Mouse (Mus musculus): ENCODE measurements at regions not wholly inside any gene's neighbourhood (a gene's known extent, or its start where the extent isn't known, plus 50 kb on each side); places are given as distances from the start of the nearest gene placed in this dataset.
A peak's percentile ranks its signal among the peaks of the same experiment; 100 is the strongest.

DNA sequence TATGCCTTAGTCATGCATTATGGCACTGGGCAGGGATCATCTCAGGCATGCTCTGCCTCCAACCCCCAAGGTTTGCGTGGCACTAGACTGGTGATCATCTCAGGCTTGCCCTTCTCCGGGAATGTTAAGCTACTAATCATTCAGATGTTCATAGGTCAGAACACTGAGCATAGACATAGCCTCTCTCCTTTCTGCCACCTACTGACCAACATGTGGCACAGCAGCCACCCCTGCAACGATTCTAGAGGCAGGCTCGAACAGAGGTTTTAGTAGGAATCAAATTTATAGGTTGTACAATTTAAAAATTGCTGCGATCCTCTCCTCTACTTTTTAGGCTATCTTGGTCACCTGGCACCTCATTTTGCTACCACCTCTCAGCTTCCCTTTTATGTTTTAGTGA is 430.0 kb upstream of the Got2 start:
- peak; percentile 13 for DNase-seq

DNA sequence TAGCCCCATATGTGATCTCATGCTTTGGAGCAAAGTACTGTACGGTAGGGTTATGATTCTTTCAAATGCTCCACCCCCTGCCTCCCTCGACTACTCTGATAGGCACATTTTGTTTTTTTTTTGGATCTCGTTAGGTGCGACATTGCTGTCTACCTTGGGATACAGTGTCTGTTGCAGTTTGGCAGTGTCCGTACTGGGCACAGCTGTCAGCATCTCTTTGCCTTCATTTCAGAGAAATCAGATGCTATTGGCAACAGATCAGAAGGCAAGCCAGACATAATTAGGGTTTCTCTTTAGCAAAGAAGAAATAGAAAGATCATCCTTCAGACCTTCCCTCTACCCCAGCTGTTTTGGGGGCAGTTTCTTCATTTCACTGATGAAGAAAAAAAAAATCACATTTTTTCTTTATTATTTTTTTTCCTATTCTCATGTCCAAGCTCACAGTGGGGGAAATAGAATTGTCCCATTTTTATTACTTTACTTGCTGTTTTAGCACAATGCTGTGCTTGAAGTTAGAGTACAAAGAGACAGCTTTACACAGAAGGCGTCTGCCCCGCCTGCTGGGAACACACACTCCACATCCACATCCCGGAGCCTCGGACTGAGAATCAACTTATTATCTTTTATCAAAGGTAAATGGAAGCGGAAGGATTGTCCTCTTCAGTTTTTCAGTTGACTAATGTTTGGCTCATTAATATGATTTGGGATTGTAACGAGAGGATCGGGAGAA is 420.8 kb upstream of the Got2 start:
- DNase-seq, result no peak

- no peak for DNase-seq
These were observed 408.3 kb upstream of the Got2 start for GRCm38 (mm10) chr8:96296643-96297042.

- DNase-seq, result no peak
These were observed 402.4 kb upstream of the Got2 start for GRCm38 (mm10) chr8:96290740-96291139.

DNA sequence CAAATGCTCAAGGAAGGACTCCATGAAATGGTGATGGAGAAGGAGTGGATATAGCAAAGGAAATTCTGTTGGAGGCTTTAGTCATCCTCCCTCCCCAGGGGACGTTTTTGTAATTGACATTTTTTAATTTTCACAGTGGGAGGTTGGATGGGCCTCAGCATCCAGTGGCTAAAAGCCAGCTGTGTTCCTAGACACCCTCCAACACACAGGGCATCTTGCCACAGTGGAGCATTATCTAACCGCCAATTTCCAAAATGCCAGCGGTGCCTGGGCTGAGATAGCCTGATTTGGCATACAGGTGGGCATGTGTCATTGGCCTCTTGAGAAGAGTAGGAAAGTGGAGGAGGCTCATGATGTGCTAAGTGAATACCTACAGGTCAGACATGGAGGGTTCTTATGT is 401.2 kb upstream of the Got2 start:
- no peak for DNase-seq

DNA sequence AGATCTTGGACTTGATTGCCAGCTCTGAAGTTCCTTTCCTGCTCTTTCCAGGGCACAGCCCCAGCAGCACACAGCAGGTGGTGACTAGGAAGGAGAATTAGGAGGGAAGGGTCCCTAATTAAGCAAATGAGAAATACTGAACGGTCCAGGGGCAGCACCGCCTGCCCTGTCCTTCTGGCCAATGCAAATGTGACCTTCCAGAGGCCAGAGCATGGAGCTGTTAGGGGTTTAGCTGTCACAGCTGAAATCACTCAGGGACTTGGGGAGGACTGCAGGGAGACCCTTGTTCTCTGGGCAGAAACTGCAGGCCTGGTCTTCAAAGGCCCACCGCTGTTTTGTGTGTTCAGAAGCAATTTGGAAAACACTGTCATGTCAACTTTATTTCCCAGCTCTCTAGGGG is 400.2 kb upstream of the Got2 start:
- no peak for DNase-seq

DNA sequence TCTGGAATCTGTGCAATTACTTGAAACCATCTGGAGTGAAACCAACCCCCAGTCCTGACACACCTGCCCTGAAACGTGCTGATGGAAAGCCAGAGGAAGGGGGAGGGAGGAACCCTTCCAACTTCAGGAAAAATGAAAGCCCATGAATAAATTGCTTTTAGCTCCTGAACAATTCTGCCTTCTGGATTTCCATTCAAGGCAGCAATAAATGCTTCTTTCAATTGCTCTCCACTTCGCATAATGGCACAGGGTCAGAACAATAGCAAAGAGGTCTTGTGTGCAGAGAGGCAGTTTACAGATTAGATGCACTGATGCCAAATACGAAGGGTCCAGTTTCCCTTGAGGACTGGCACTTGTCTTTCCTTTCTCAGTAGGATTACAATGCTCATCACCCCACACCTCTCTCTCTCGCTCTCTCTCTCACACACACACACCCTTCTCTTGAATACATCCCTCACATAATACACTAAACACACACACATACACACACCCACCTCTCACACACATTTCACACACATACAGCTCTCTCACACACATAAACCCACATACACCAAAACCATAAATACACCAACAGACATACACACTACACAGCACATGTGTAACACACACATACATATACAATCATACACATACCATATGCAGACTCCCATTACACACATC is 389.3 kb upstream of the Got2 start:
- no peak for DNase-seq

DNA sequence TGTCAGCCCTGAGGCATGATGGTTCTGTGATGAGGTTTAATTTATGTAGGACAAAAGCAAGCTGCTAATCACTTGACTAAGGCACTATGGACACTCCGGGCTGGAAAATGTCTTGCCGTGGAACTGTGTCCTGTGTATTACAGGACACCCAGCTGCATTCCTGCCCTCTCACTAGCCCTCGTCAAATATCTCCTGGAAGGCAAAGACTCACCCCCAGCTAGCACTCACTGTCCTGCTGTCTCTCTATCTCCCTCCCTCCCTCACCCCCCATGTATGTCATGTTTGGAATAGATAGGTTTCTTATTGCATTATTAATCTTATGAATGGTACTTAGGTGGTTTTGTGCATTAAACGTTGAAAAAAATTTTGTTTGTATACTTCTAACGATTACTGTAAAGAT is 388.7 kb upstream of the Got2 start:
- DNase-seq, result no peak

- no peak for DNase-seq
These were observed 367.9 kb upstream of the Got2 start for GRCm38 (mm10) chr8:96256294-96256693.

- DNase-seq, result no peak
These were observed 367.5 kb upstream of the Got2 start for GRCm38 (mm10) chr8:96255811-96256210.

- no peak for DNase-seq
These were observed 357.7 kb upstream of the Got2 start for GRCm38 (mm10) chr8:96246017-96246416.

DNA sequence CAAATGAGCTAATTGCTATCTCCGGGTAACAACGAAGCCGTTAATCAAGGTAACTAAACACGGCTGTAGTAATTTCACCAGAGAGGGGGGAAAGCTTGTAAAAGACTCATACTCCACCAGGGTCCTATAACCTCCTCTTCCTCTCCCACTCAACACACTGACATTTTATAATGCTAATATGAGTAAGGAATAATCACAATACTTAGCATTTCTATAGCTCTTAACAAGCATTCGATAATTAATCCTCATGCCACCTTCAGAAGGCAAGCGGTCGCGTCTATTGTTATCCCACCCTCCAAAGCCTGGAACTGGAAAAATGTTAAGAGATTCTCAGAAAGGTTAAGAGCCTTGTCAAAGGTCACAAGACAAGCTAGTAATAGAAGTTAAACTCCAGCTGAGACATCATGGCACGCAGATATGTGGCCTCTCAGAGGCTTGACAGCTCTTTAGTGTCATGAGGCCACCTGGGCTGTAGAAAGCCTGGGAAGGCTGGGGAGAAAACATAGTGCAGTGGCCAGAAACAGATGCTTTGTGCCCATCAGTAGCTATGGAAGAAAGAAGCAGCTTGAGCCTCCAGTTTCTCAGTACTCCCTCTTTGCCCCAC is 356.3 kb upstream of the Got2 start:
- DNase-seq, result no peak

- DNase-seq, result no peak
These were observed 350.1 kb upstream of the Got2 start for GRCm38 (mm10) chr8:96238406-96238805.

DNA sequence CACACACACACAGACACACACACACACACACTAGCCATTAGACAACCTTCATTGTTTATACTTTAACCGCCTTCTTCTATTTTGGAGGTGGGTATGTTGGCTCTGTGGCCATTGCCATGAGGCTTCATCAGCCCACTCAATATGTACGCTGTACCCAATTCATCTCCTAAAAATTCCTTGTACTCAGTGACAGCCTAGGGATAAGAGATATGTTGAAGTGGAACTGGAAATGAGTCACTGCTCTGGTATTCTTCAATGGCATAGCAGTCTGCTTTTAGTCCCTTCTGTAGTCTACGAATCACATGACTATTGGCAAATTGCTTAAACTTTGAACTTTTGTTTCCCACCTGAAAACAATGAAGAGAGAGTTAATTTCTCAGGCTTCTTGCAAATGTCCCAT is 349.6 kb upstream of the Got2 start:
- no peak for DNase-seq

DNA sequence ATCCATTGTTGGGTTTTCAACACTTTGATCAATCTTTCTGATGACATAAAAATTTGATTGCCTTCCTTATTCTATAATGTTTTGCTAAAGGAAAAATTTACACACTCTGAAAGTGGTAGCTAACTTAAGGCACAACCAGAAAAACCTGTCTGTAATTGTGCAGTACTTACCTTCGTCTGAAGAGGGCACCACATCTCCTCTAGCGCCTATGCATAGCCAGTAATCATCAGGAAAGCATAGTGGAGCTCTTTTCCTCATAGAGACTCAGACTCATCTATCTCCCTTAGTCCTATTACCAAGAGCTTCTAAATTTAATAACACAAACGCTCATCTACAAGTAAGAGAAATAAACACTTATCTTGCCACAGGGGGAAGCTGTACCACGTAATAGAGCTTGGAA is 342.1 kb upstream of the Got2 start:
- peak; percentile 15 for DNase-seq
